Mouse (Mus musculus): ENCODE measurements around the gene Uts2r.

The Uts2r gene

DNA sequence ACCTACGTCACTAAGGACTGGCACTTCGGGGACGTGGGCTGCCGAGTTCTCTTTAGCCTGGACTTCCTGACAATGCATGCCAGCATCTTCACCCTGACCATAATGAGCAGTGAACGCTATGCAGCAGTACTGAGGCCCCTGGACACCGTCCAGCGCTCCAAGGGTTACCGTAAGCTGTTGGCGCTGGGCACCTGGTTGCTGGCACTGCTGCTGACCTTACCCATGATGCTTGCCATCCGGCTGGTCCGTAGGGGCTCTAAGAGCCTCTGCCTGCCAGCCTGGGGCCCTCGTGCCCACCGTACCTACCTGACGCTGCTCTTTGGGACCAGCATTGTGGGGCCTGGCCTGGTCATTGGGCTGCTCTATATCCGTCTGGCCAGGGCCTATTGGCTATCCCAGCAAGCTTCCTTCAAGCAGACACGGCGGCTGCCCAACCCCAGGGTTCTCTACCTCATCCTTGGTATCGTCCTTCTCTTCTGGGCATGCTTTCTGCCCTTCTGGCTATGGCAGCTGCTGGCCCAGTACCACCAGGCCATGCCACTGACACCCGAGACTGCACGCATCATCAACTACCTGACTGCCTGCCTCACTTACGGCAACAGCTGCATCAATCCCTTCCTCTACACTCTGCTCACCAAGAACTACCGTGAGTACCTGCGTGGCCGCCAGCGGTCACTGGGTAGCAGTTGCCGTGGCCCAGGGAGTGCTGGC lies 720 bp downstream of the Uts2r start:
- no peak for DNase-seq (ENCODE audit: low read depth, low spot score)

DNA sequence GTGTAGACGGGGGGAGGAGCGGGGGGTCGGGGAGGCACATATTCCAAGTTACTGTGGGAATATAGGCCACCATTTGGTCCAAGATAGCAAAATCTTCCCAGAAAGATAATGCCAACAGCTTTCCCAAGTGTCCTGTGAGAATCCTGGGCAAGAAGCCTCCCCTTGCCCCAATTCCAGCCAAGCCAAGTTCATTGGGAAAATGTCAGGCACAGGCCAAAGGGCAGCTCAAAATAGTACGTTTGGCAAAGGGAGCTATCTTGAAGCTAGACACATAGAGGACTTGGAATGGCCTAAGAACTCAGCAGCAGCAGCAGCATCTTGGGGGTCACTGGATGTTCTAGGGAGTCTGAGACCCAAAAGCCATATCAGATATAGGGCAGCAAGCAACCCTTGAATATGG lies 3.7 kb downstream of the Uts2r start:
- DNase-seq (ENCODE audit: low read depth, low spot score) = no peak

DNA sequence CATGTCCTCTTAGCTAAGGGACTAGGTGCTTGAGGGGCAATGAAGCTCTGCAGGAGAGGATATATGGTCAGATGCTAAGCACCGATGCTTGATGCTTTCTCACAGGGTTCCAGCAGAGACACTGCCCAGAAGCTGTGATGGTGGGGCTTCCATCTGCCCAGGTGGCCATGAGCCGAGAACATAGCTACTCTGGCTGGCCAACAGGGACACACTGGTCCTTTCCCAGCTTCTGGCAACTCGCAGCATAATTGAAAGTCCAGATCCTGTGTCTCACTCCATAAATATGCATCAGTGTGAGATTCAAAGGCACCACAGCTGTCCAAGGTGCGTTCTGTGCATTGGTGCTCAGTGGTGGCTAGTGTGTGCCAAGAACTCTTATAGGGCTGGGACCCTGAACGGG lies 13.1 kb downstream of the Uts2r start:
- DNase-seq (ENCODE audit: low read depth, low spot score) = no peak

DNA sequence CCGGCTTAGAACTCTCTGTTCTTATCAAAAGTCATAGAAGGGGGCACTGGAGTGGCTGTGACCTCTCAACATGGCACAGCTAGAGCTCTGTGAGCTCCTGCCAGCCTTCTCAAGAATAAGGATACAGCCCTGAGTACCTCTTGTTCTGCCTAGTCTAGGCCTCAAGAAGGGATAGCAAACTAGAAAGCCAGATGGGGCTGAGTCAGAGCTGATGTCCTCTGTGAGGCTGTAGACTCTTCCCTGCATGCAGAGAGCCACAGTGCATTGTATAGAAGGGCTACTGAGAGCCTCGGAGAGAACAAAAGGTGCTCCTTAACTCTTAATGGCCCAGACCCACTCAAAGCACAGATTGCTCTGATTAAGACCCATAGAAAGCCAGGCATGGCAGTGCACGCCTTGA lies 14.2 kb downstream of the Uts2r start:
- no peak for DNase-seq (ENCODE audit: low read depth, low spot score)

DNA sequence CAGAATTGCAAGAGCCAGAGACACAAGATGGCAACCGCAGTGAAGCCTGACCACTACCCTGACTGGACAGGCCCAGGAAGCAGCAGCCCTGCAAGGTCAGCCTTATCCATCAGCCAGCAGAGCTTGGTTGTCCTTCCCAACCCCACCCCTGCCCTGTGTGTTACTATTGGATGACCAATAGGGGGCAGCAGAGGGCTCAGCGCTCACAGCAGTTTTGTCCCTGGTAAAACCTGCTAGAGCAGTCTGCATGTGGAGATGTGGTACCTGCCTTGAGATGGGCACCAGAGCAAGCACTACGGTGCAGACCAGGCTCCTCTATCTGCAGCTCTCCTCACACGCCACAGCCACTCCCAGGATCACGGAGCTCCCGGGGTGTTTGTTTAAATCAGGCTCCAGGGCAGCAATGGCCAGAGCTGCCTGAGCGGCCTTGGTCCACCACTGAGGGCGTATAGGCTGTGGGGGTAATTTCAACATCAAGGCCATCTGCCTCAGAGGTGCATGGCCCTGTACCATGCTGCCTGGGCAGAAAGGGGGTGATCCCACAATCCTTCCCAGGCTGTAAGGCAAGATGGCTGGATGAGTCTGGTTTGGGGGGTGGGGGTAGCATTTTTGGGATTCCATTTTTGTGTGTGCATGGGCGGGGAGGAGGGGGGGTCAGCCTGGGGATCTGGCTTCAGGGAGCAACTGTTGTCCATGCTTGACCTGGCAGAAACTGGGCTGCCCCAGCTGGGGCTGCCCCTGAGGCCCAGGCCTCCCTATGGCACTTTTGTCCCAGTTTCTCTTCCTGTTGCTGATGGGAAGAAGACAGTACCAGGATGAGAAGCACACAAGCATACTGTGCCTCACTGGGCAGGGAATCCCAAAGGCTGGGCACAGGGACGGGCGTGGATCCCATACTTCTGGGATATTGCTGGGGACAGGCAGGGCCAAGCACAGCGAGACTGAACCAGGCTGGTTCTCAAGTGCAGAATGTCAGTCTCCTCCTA lies 16.5 kb downstream of the Uts2r start:
- peak; percentile 74 for DNase-seq (ENCODE audit: low read depth, low spot score)

DNA sequence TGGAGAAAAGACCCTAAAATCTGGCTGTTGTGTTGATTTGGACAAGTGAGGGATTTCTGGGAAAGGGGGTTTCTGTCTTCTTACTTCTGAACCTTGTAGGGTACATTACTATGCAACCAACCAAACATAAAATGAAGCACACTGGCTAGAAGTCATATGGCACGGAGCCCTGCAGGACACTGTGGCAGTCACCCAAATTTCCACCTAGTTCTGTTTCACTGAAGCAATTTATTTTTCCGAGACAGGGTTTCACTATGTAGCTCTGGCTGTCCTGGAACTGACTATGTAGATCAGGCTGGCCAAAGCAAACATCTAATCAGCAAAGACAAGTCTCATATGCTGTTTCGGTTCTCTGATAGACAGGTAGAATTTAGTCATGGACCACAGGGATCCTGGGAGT lies 29.6 kb downstream of the Uts2r start:
- DNase-seq (ENCODE audit: low read depth, low spot score) = no peak

DNA sequence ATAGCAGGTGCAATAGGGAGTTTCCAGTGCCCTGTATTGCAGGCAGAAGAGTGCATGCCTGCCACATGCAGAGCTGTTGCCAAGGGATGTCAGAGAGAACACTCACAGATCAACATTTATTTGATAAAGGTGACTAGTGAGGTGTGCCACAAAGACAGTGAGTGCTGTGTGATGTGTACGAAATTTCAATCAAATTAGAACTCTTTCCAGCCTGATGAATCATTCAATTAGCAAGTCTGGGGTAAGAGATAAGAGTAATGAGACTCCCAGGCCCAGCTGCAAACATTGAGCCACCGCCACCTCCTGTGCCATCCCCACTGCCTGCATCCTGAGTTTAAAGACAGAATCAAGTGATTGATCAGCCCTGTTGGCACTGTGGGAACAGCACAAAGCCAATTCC lies 32.7 kb downstream of the Uts2r start:
- DNase-seq (ENCODE audit: low read depth, low spot score) = no peak

DNA sequence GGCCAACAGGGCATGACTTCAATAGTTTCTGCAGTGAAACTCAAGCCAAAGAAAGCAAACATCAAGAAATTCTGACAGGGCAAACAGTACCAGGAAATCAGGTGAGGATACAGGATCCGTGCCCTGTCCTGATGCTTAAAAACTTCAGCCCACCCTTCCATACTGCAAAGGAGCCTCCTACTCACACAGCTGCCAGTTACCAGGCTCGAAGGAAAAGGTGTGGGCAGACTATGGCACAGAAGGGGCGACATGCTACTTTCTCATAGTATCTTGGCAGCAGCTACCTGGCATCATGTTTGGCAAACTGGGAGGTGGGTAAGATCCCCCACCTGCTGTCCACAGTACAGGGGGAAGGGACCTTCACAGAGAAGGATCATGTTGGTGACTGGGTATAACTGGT lies 33.3 kb downstream of the Uts2r start:
- no peak for DNase-seq (ENCODE audit: low read depth, low spot score)

DNA sequence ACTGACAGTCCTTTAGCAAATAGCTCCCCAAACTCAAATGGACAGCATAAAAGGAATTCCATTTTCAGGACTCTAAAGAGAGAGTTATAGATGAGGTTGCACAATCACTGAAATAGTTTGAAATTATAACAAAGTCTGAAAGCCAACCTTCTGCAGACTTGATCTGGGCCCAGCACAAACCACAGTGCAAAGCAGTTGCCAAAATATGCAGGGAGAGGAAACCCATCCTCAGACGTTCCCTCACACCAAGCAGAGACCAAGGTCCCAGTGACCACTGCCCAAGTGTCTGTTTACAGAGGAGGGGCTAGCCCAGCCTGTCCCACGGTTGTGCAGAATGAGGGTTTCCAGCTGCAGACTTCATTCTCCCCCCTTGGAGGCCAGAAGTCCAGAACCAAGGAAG lies 38.6 kb downstream of the Uts2r start:
- no peak for DNase-seq (ENCODE audit: low read depth, low spot score)

DNA sequence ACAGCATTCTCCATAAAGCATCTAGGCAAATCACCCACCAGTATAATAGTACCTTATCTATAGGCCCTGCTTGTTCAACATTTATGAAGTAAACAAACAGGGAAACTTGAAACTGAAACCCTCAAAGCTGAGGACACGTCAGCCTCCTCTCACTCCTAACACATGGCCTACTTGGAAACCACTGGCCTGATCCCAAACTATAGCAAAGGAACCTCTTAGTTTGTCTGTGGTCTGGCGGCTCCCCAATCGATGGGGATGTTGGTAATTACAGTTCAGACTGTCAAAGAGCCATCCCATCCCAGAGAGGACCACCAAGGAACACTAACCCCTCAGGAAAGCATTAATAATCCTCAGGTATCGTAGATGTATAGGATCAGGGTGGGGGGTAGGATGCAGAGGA lies 39.8 kb downstream of the Uts2r start:
- DNase-seq (ENCODE audit: low read depth, low spot score) = no peak

DNA sequence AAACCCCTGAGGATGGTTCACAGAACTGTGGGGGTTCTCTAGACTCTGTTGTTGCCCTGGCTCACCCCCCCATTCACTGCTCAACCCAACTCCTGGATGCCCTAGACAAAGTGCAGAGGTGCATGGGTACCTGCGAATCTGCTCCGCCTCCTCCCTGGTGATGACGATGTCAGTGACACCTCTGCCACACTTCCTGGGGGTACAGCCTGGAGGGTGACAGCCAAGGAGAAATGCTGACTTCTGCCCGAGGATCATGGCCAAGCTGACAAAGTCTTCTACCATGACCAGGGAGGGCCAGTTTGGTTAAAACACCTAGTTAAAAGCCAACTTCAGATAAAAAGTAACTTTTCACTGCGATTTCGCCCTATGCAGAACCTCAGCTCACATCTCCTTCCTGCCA lies 40.7 kb downstream of the Uts2r start:
- no peak for DNase-seq (ENCODE audit: low read depth, low spot score)

DNA sequence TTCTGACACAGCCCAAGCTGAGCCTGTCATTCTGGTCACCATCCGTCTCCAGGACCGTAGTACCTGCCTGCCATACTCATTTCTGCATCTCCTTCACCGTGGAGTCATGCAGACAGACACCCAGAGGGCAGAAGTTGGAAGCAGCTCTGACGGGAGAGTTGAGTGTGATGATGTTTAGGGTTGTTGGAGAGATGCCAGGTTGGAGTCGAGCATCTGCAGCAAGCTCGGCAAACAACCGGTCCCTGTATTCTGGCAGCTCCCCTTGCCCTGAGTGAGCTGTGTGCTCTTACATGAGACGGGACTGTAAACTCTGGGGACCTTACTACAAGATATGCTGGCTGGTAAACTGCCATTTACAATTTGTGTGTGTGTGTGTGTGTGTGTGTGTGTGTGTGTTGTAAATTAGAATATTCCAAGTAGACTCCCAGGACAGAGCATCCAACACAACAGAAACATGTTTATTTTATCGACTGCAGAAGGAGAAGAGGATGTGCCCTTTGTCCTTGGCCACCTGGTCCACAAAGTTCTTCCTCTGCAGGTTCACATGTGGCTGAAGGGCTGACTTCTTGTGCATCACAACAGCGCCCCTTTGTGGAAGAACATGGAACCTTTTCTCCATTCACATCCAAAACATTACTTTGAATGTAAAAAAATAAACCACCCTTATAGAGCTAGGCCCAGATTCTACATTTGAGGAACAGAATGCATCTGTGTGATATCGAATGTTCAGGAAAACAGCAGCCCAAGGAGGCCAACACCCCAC lies 41.5 kb downstream of the Uts2r start:
- peak; percentile 75 for DNase-seq (ENCODE audit: low read depth, low spot score)

DNA sequence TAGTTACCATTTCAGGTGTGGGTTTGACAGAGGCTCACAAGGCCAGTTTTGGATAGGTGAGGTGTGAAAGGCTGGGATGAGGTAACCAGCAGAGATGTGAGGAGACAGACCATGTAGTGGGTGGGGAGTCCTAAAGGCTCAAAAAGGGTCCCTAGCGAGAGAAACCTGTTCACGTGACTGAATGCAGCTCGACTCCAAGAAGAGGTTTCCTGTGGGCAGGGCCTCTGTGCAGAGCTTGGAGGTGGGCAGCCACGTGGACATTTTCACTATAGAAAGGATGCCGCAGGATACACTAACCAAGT lies 43.7 kb downstream of the Uts2r start:
- DNase-seq (ENCODE audit: low read depth, low spot score) = no peak

DNA sequence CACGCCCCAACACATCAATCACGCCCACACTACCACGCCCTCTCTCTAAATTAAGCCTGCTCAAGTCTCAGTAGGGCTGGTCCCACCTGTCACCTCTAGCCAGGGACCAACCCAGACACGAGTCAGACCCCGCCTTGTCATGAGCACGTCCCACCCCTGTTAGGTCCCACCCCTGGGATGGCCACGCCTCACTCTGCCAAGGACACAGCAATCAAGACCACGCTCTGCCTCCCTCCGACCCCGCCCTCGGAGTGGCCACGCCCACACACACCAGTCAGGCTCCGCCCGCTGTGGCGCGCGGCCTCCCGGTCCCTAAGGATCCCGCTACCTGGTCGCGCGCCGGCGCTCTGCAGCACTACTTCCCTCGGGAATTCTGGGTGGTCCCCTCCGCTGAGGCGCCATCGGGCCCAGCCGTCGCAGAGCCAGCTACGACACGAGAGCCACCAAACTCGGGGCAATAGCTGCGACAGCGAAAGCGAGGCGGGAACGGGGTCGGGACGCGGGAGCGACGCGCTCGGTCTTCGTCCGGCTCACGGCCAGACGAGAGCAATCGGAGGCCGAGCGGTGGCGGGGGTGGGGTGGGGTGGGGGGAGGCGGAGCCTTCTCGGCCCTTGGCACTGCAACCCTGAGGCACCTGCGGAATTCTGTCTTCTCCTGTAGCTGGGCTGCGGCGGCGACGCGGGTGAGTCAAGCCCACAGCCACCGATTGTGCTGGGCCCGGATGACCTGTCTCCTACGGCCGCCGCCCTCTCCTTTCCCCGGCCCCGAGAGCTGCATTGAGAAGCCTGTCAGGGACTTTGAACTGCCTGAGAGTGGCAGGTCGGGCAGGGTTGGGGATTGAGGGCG lies 44.3 kb downstream of the Uts2r start, which contains the start of the genes Hexdc and Ogfod3:
Gene Hexdc, plus strand, starts transcription at position 273 of the 846 bp plus-strand sequence.
Gene Ogfod3, minus strand, starts transcription at position 551 of the 846 bp plus-strand sequence.
- peak; percentile 100 for DNase-seq (ENCODE audit: low read depth, low spot score)
